Mouse (Mus musculus): ENCODE measurements around the gene Col23a1.

Gene Col23a1

DNA sequence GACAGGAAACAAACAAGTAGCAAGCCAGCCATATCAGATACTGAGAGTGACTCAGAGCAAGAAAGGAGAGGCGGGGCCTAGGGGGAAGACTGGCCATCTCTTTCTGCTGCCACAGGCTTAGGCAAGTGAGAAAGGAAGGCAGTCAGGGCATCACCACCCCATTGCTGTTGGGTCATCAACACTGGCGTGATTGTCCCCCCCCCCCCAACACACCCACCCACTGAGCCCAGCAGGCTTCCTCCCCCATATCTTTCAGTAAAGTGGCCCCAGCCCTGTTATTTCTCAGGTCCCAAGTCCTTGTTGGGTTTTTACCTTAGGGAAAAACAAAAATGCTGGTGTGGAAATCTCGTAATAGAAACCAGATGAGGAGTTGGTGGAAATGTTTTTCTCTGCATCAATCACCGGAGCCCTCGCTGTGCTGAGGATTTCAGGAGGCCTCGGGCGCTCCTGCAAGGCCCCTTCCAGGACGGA lies 195.4 kb downstream of the Col23a1 start:
- no peak for DNase-seq (ENCODE audit: low spot score)

DNA sequence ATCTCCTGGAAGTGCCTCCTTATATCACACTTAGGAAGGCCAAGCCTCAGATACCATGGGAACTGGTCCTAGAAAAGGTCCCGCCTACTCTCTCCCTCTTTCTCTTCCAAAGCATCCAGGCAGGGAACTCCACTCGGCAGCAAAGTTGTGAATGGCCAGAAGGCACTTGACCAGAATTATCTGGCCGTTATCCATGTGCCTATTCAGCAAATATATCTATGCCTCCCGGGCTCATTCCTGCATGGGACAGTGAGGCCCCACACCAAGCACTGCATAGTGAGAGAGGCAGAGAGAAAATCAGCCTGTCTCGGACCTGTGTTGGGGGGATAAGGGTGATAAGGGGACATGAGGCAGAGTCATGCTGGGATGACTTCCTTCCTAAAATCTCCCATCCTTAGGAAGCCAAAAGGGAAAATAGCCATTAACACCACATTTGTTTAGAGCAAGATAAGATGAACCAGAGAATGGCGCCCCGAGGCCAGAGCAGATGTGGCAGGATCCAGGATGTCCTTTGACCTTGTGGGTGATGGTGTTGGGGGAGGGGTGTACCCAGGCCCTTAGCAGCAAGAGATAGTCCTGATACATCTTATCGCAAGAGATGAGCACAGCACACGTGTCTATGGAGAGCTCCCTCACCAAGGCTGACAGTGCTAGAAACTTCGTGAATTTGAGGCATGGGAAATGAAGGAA lies 196.2 kb downstream of the Col23a1 start:
- no peak for DNase-seq (ENCODE audit: low spot score)

DNA sequence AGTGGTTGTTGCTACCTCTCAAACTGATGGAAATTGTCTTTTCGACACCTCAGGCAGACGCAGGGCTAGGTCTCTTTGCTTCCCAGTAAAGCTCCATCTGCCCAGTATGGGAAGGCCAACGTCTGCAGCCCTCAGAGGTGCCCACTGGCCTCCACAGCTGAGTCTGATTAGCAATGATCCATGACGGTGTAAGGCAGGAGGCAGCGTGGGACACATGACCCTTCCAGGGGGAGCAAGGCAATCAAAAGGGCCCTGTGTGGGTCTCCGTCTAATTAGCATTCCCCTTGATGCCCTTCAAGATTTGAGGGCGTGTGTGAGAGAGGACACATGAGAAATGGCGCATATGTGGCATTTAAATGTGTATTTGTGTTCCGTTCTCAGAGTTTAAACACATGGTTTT lies 199.1 kb downstream of the Col23a1 start:
- no peak for DNase-seq (ENCODE audit: low spot score)

DNA sequence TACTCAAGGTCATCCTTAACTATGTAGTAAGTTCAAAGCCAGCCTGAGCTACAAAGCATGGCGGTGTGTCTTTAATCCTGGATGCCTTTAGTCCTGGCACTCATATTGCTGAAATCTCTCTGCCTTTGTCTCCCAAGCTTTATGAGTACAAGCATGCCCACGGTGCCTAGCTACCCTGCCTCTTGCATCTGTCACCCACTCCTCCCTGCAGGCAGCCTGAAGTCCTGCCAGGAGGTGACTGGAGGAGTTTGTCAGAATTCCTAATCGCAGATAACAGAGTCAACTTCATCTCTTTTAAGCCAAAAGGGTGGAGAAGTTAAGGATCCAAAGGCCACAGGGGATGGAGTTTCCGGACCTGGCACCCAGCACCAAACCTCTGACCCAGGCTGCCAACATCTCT lies 203.7 kb downstream of the Col23a1 start:
- DNase-seq (ENCODE audit: low spot score) = no peak

DNA sequence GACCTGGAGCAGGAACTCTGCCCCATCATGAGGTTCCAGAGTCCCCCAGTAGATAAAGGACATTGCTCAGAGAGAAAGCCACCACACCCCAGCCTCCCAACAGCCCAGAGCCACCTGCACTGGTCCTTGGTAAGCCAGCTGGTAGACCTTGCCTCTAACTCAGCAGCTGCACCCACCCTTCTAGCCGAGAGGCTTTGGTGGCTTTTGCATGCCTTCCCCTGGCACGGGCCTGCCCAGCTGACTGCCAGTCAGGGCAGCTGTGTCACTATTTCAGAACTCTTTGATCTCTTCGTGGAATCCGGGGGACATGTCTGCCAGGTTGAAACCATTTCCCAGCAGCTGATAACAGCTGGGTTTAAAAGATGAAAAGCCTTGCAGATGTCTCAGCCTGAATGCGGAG lies 204.5 kb downstream of the Col23a1 start:
- no peak for DNase-seq (ENCODE audit: low spot score)

DNA sequence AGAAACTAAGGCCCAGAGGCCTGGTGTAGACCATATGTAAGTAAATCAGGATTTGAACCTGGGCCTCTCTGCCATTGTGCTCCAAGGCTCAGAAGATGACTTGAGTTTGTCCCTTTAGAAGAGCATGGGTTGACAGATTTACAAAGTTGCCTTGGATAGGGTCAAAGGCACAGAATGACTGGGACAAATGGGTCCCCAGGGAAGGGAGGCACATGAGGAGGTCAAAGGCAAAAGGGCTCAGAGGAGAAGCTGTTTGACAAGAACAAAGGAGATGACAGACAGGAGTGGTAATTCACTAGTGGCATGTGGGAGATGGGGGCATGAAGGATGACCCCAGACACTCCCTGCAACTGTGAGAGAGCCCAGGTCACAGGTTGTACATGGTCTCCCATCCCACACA lies 210.1 kb downstream of the Col23a1 start:
- DNase-seq (ENCODE audit: low spot score) = no peak

DNA sequence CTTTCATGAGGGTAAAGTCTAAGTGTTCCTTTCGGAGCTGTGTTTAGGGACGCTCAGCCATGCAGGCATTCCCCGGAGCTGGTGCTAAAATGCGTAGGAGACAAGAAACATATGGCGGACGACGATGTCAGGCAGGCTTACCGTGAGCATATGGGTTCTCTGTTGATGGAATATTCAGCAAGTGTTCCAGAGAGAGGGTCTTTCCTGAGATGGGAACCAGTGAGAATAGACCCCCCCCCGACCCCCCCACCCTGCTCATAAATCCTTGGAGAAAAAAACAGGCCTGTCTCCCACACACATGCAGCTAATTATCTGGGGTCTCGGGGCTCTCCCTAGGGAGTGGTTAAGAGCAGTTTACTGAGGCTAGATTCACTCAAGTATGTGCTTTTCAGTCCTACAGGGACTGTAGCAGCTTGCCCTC lies 212.7 kb downstream of the Col23a1 start:
- no peak for DNase-seq (ENCODE audit: low spot score)

DNA sequence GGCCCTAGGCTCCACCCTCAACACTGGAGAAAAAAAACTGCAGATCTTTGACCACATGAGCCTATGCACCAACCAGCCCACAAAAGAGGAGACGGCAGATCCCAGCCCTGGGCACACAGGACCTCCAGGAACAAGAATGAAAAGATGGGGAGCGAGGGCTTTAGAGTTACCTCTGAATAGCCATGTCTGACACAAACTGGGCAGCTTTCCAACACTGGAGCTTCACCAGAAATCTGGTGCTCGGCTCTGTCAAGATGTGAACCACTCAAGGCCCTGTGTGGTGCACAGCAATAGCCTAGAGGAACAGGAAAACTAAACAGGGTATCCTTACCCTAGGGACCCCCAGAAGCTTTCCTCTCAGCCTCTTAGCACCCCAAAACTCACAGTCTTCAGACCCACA lies 215.2 kb downstream of the Col23a1 start:
- DNase-seq (ENCODE audit: low spot score) = no peak

DNA sequence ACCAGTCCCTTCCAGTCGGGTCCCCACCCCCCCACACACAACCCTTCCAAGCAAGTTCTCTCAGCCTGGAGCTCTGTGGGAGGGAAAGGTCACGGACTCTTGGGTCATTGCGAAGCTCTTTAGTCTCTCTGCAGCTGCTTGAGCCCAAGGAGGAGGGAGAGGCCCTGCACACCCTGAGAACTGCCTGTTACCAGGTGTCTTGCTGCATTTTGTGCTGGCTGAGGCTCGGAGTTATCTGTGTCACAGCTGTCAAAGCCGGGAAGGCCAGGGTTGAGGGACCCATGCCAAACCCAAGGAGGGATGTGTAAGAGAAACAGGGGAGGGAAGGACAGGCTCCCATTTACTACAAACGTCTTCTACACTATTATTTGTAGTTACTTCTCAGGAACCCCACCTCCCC lies 218.3 kb downstream of the Col23a1 start:
- DNase-seq (ENCODE audit: low spot score) = no peak

DNA sequence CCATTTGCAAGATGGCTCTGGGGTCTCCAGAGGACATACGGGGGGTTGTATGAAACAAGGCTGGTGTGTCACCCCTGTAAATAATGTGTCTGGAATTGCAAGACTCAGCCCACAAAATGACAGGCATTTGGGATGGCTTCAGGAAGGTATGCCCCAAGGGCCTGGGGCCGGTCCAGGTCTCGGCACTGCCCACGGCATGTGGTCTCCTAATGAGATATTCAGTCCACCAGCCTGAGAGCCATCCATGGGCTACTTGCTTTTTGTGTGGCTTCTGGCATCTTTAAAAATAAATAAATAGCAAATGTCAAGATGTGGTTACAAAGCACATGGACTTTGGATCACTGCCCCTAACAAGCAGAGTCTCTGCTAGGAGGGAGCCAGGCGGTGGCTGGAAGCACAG lies 219.5 kb downstream of the Col23a1 start:
- DNase-seq (ENCODE audit: low spot score) = no peak

DNA sequence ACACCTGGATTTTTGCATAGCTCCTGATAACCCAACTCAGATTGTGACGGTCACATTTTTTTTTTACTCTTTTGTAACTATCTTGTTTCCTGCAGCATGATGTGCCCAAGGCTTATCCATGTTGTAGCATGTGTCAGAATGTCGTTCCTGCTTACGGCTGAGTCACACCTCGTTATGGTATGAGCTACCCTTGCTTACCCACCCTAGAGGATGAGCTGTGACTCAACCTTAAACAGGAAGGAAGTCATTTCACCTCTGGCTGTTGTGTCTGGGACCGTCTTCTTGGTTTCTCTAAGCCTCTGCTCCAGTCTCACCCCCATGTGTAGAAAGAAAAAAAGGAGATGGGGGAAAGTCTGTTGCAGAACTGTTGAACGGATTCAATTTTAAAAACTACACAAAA lies 223.3 kb downstream of the Col23a1 start:
- DNase-seq (ENCODE audit: low spot score) = no peak

DNA sequence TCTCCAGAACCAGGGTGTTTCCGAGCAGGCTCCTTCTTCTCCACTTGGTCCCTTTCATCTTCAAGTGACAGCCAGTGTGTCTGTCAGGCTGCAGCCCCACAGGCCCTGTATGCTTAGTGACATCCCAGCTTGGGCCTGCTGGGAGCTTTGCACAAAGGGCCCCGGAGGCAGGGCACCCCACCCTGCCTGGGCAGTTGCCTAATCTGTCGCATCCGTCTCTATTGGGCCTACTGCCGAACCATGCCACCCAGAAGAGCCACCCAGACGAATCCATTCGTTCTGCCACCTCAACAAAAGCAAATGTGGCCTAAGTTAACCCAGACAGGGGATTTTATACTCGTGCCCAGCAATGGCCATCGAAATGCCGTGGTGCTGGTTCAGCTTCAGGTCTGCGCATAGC lies 225.6 kb downstream of the Col23a1 start:
- no peak for DNase-seq (ENCODE audit: low spot score)

DNA sequence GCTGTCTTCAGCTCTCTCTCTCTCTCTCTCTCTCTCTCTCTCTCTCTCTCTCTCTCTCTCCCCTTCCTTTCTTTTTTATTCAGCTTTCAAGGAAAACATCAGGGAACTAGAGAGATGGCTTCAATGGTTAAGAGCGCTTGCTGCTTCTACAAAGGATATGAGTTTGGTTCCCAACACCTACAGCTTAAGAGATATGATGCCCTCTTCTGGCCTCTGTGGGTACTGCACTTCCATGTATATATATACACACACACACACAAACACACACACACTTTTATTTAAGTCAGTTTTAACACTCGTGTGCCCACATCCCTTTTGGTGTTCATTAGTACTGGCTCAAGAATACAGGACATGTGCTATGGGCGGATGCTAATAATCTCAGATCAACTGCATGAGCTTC lies 228.4 kb downstream of the Col23a1 start:
- no peak for DNase-seq (ENCODE audit: low spot score)

DNA sequence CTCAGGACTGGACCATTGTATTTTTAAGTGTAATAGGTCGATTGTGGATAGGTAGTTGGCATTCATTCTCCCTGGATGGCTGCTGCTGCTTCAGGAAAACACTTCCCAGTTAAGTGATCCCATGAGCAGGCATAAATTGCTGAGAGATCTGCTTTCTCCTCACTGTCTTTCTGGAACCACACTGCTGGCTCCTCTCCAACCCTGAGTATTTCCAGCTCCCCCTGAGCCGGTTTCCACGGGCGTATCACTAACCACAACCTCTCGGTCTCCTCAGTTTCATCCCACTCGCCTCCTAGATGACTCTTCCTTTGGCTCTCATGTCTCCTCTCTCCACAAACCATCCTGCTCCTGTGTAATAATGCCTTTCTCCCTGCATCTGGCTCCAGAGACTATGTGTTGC lies 228.9 kb downstream of the Col23a1 start:
- DNase-seq (ENCODE audit: low spot score) = no peak

DNA sequence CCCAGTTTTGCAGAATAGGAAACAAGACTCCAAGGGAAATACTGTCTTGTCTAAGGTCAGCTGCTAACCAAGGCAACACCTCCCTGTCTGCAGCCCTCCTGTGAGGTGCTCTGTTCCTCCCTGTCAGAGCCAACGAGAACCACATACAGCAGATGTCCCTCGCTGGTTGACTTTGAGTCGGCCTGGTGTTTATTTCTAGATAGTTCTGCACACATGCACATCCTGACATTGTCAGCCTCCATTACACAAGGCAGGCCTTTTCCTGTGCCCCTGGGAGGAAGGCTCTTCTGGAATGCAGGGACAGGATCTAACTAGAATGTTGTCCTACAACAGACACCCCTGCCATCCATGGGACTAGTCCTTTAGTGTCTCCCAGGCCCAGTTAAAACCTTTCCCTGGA lies 231.7 kb downstream of the Col23a1 start:
- DNase-seq (ENCODE audit: low spot score) = no peak

DNA sequence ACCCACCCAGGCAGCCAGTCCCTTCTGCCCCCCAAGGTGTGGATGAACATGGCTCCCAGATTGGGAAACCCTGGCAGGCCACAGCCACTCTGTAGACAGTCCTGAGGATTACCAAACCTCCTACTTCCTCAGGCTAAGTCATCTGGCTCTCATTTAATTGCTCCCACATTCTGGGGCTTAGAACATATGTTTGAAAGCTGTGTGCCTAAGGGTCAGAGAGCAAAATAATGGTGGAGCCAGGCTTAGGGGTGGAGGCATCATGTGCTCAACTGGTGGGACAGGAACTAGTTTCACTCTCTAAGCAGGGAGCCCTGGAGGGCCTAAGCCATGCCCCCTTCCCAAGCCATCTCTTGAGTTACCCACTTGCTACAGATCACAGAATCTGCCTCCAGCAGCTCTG lies 233.5 kb downstream of the Col23a1 start:
- DNase-seq (ENCODE audit: low spot score) = no peak

DNA sequence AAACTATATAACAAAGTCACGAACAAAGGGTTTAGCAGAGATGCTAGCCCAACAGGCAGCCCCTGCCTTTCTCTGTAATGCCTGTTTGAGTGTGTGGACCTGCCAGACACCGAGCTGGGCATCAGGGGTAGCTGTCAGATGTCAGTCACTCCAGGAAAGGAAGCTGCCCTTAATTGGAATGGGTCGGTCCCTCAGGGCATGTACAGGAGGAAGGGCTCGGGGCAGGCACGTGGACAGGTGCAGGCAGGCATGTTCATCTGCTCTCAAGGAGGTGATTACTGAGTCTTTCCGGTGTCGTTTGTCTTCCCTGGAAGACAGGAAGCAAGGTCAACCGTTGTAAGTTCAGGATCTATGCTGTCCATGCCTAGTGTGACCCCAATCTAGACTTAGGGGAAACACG lies 233.9 kb downstream of the Col23a1 start:
- DNase-seq (ENCODE audit: low spot score) = no peak

DNA sequence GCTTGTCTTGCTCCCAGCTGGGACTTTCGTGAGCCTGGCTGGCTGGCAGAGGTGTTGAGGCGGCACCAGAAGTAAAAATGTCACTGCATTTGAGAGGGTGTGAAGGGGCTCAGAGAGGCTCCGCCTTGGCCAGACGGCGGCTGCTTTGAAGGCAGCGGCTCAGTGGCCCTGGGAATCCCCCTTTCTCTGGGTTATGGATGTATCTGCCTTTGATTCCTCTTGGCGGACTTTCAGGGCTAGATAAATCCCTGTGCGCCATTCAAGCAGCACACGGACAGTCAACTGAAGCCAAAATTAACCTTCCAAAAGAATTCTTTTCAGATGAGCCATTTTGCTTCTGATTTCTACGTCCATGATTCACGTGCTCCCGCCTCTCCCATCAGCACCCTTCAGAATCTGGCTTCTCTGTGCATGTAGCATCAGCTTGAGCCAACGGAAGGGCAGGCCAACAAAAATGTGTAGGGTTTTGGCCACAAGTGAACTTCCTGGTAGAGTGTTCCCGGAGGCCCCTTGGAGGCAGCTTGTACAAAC lies 237.0 kb downstream of the Col23a1 start:
- DNase-seq (ENCODE audit: low spot score) = no peak

DNA sequence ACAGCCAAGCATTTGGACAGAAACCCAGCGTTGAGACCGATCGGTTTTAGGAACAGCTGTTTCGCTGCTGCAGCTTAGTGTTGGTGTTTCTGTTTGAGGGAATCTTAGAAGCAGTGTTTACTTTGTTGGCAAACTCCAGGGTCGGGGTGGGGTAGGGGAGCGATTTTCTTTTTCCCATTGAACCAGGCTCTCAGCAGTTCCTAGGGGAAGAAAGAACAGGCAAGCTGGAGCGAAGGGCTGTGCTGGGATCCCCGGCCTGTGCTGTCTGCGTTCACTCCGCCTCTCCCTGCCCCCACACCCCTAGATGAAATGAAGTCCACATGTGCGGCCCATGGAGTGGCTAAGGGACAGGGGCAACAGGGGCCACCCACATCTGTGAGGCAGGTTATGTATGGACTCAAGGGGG lies 243.4 kb downstream of the Col23a1 start:
- DNase-seq (ENCODE audit: low spot score) = no peak

DNA sequence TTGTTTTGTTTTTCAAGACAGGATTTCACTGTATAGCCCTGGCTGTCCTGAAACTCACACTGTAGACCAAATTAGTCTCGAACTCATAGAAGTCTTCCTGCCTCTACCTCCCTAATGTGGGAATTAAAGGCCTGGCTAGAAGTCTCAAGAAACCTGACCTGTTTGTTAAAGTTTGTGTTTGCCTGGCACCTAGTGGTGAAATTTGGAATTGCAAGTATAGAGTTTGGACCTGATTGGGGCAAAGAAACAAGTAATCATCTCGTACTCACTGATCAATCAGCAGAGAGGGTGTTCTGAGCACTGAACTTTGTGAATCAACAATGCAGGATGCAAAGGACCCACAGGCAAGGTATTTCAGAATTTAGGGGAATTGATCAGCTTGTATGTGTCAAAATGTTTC lies 244.6 kb downstream of the Col23a1 start:
- DNase-seq (ENCODE audit: low spot score) = no peak

DNA sequence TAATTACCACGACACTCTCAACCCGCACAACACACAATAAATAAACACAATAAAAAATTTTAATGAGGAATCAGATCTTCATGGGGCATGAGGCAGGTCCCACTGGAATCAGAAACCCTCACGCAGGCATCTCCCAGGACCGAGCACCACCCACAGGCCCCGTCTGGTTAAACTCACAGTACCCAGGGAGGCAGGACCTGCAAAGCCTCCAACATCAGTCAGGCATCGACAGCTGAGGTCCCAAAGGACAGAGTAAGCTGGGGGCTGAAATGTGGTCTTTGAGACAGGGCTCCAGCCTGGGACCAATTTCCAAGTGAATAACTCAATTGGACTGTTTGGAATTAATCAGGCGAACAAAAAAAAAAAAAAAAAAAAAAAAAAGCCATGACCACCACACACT lies 248.7 kb downstream of the Col23a1 start:
- DNase-seq (ENCODE audit: low spot score) = no peak

DNA sequence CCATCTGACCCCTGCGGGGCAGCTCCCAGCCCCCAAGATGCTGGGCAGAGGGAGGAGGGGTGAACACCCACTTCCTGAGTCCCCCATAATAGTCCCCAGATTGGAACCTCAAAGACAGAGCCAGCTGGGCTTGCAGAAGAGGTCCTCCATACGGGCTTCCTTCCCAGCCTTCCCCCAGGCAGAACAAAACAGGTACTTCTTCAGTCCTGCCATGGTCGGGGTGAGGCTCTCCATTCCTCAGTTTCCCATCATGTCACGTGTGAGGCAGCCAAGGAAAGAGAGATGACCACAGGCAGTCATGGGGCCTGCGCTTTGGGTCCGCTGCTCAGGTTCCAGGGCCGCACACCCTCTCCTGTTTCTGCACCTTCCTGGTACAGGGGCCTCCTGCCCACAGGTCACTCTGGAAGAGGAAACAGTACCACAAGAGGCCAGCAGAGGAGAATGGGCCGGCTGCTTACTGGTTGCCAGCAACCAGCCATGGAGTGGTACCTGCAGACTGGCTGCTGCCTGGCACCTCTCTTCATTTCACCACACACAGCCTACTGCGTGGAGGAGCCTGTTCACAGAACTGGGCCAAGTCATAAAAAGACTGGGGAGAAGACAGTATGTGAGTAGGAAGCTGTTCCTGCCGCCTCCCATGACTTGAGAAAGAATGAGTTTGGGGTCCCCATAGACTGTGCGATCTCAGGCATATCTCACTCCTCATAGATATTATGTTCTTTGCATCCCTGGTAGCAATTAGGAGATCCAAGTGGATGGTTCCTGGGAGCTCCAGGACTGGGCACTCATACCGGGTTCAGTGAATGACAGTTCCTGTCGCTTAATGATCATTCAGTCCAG lies 249.4 kb downstream of the Col23a1 start:
- no peak for DNase-seq (ENCODE audit: low spot score)

DNA sequence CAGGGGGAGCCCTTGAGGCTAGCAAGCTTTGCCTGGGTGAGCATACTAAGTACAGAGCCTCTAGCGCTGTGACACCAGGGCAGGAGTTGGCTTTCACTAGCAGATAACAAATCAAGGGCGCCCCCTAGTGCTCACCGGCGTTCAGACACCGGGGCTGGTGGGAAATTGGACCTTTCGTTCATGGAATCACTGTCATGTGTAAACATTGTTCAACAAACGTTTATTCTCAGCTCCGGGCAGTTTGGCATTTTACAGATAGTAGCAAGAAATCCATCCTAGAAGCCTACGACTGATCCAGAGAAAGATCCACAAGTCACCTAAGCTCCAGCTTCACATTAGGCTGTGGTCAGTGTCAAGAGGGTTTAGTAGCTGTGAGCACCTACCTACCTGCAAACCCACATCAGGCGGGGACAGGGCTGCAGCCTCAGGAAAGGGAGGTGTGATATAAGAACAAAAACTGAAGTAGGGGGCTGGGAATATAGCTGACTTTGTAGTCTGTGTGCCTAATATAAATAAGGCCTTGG lies 250.1 kb downstream of the Col23a1 start:
- peak; percentile 89 for DNase-seq (ENCODE audit: low spot score)

All from ovary, postnatal 36 days (tissue).